Mouse (Mus musculus) left cerebral cortex, adult 11 months (tissue): ENCODE data around the gene Neurl3.

Source experiments
- DNase-seq: peaks from one replicate; pipeline ENCODE4 v3.0.0; 2022; ENCODE audit warnings: low spot score

Neurl3 gene

DNA sequence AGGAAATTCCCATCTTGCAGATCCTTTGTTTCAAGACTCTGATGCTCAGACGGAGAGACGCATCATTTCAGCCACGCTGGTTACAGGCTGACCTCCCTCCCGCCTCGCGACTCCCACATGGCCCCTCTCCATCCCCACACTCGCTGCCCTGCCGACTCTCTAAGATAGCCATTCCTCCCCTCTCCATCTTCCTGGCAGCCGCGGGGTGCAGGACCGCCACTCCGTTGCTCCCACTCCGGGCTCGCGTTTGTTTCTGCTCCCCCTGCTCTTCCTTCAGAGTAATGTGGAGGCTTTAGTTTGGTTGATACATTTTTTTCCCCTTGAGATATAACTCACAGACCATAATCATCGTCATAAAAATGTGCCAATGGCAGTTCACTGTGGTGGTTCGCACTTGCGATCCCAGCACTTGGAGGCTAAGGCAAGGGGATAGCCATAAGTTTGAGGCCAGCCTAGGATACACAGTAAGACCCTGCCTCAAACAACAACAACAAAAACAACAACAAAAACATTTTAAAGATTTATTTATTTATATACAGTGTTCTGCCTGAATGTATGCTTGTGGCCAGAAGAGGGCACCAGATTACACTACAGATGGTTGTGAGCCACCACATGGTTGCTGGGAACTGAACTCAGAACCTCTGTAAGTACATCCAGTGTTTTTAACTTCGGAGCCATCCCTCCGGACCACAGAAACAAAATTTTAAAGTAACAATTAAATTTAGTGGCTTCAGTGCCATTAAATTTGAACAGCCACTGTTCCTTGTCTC is 18.4 kb downstream of the Neurl3 start:
- DNase-seq, result no peak

DNA sequence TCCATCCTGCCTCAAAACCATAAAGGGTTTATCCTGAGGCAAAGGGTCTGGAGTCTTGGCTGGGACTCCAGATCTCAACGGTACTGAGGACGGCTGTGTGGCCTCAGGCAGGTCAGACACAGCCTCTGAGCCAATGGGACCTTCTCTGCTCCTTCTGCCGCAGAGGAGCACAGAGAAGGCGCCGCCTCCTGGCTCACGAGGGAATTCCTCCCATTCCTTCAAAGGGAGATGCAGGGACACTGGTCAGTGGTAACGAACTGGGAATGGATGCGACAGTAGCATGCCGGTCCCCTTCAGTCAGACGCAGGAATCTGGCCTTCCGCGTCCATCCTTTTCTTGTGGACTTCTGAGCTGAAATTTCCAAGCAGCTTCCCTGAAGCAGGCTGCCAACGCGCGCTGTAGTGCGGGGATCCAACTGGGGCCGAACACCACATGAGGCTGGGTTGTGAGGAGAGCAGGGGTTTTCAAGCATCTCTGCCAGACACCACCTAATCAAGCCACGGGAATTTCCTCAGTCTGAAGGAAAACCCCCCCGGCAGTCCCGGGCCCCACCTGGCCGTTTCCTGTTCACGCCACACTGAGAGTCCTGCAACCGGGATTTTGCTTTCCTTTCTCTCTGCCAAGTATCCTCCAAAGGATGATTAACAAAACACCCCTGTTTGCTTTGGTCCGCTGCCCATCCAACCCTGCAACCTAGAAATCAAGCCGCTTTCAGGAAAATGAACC is 19.7 kb downstream of the Neurl3 start:
- DNase-seq, result no peak

DNA sequence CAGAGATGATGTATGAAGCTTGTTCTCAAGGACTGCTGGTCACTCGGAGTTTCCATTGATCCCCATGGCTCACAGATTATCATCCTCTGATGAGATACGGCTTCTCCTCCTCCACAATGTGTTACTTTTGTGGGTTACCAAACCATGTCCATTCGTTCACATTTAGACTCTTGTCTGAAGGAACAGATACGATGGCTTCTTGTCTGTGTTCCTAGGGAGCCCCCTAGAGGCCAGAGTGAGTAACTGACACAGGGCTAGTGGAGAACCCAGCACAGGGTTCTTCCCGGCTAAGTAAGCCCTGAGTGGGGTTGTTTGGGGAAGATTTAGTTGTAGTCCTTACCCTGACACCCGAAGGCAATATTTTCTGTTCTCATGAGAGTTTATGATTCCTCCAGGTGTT is 21.7 kb downstream of the Neurl3 start:
- peak; percentile 53 for DNase-seq

DNA sequence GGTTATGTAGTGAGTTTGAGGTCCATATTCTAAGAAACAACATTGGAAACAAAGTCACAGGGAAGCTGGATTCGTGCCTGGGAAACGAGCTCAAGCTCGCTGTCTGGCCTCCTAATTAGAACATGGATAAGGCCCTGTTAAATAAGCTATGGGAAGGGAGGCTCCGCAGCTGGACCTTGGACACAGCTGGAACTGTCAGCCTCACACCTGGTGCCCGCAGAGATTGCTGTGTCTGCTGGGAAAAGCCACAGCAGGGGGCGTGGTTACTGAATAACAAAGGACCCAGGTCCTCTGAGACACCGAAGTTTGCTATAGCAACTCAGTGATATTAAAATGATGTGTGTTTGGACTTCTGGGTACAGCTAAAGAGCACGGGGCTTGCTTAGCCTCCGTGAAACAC is 23.1 kb downstream of the Neurl3 start:
- DNase-seq, result no peak

DNA sequence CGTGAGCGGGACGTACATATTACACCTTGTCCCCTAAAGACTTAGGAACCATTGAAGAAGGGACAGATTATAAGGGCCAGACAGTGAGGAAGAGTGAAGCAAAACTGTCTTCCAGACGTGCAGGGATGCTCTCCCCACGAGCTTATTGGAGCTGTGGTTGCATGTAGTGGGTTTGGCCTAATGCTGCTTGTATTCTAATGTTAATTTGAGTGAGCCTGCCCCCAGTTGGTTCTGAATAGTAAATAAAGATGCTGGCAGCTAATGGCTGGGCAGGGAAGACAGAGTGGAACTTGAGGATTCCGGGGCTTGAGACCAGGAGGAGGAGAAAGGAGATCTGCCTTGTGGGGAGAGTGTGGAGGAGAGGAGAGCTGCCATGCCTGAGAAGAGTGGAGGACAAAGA is 27.8 kb downstream of the Neurl3 start:
- DNase-seq, result no peak

DNA sequence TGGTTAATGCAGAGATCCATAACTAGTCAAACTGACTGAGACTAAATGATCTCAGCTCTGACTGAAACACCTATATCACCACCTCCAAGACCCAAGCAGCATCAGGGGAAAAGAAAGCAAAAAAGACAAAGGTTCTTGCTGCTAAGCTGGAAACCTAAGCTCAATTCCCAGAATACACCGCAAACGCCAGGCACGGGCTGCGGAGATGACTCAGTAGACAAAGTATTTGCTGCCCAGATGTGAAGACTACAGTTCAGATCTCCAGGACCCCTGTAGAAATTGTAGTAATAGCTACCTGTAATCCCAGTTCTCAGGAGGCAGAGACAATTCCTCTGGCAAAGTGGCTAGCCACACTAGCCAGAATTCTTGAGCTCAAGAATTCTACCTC is 29.7 kb downstream of the Neurl3 start:
- no peak for DNase-seq

DNA sequence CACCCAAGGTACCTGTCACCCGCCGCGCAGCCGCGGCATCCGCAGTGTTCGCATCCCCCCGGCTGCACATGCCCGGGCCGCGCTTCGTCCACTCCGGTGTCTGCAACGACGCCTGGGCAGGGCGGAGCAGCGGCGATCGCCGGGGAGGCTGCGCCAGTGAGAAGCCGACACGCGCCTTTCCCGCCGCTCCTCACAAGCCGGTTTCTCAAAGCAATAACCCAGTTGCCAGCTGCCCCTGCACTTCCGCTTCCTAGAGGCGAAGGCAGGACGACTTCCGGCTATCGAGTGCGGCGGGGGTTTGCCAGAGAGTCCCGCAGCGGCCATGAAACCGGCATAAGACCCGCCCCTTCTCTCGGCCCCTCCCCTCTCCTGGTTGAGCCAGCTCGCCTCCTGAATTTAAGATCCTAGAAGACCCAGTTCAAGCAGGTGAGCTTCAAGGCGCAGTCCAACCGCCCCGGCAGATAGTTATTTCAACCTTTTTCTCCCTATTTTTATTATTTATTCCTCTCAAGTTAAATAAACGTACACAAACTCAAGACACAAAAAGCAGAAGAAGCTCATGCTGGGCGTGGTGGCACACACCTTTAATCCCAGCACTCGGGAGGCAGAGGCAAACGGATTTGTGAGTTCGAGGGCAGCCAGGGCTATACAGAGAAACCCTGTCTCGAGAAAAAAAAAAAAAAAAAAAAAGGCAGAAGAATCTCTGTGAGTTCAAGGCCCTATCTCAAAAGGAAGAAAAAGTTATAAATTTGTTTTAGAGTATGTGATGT is 30.2 kb downstream of the Neurl3 start, which contains the start of gene Uggt1:
Gene Uggt1 (minus strand): TSS at position 663 of the 770 bp plus-strand sequence.
- peak; percentile 88 for DNase-seq

DNA sequence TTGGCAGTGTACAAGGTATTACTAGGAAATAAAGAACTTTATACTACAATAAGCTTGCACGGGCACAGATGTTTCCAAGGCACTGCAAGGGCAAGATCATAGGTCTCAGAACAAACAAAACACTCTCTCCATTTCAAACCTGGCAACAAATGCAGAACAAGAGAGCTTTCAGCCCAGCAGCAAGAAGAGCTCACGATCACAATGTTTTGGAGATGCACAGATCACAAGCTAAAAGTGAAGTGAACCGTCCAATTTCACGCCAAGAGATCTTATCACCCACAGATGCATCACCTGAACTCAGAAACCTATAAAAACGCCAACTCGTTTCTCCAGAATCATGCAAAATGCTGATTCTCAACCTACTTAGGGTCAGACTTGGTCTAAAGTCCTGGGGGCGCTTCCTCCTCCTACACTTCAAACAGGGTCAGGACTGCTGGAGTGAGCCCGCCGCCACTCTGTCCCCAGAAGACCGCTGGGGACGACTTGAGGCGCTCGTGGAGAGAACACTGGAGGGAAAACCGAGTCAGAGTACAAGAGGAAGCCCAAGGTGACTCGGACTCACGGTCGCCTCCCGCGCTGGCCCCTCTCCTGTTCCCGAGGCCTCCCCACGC is 30.9 kb downstream of the Neurl3 start:
- no peak for DNase-seq

DNA sequence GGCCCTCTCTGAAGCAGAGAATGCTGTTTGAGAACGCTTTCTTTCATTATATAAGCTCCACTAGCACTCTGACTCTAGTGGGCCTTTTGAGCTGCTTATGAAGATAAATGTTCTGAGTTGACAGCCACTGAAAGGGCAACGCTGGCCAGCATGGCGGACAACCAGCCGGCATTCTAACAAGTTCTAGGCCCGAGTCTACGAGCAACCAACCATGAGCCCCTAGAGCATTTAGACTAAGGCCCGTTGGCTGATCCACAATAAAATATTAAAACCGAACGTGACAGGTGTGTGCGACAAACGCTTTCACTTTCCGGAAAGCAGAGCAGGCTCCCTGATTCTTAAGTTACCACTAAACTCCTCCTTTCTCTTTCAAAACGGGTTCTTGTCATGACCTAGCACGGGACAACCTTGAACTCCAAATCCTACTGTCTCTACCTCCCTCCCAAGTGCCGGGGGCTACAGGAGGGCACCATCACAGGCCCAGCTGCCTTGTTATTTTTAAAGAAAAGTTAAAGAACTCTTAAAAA is 32.5 kb downstream of the Neurl3 start:
- no peak for DNase-seq

DNA sequence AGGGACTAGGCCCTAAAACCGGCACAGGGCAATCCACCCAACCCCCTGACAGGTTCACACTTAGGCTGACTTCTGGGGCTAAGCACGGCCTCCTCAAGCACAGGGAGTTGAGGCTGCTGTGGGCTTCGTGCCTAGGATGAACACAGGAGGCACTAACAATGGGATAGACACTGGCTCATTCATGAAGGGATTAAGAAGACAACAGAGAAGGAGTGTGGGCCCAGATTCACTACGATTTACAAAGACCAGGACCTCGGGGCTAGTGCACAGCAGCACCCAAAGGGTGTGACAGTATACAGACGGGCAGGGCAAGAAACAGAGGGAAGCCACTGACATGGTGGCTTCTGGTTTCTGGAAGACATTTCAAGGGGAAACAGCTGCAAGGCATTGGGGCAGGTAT is 34.3 kb downstream of the Neurl3 start:
- no peak for DNase-seq

DNA sequence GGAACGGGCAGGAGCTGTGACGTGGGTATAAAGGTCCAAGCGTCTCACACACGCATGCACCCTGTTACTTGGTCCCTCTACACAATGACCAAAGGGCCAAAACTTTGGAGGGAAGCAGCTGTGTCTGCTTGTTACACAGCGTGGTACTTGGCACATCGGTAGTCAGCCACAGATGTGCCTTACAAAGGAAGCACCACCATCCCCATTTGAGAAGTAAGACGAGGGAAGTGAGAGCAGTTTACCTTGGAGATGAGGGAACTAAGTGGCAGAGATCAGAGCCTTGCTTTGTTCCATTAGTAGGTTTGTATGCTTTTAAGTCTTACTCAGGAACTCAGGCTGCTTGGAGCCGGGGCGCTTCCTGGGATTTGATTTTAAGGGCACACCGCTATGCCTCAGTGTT is 35.1 kb downstream of the Neurl3 start:
- DNase-seq, result no peak

DNA sequence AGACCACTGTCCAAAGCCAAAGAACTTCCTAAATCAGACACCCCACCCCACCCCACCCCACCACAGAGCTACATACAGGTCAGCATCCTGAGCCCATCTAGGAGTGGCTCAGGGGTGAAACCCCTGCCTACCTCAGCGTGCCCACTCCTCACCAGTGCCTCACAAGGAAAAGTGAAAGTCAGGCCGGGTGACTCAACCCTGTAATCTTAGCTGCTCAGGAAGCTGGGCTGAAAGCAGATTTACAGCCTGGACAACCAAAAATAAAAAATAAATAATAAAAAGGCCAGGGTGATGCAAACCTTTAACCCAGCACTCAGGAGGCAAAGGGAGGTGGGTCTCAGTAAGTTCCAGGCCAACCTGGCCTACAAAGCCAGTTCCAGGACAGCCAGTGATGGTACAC is 38.6 kb downstream of the Neurl3 start:
- DNase-seq, result no peak

DNA sequence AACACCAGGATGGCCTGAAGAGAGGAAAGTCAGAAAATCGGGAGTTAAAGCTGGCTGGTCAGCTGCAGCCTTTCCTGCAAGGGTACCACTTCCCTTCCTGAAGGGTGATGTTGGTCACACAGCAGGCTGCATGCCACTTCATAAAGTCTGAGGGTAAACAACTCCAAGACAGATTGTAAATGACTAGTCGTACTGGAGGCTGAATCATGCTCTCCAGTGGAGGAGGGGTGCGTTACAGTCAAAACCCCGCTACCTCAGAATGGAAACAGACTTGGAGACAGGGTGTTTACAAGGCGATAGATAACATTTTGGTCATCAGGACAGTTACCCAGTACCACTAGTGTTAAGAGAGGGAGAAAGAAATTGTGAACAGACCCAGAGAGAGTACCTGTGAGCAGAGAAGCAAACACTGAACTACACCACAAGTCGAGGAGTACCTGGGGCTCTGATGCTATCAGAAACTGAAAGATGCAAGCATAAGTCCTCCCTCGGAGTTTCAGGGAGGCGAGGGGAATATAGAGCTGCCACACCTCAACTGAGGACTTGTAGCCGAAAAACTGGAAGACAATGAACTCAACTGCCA is 39.3 kb downstream of the Neurl3 start:
- no peak for DNase-seq

DNA sequence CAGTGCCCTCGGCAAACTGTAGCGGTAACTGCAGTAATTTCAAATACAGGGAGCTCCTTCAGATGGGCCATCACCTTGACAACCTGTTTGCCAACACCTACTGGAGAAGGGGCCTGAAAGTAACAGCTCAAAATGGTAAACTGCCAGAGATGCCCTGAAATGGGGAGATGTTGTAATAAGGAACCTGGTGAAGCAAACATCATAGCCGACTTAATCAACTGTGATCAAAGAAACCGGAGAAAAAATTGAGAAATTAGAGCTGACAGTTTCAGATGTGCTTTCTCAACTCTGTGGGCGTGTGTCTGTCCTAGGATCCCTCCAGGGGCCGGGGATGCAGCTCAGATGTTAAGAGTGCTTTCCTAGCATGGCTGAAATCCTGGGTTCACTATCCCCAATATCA is 41.3 kb downstream of the Neurl3 start:
- no peak for DNase-seq

DNA sequence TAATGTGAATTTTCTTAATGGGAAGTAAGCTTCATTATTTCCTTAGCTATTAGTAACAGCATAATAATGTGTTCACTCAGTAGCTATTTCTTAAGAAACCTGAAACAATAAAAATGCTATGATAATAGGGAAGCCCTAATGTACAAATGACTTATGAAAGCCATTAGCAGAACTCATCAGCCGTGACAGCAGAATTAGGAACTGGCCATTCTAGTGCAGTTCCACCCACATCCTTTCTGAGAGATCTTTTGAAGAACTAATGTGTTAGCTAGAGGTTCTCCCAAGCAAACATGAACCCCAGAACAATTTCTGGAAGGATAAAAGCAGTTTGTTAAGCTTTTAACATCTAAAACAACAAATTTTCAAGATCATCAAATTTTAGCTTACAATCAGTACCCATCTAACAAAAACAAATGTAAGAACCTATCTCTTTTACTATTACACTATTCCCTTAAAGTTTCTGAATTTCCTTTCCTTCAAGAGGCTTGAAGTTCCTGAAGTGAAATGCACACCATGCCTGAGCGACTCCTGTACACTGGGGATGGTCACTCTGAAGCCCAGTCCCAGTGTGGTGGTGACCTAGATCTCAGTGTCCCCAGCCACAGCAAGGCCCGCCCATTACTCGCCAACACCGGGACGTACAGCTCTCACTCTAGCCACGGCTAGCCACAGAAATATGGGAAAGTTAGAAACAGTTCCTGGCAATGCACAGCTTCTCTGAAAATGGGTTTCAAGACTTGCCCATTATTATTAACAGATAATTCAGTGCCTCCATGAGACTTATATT is 43.4 kb downstream of the Neurl3 start:
- DNase-seq, result no peak

DNA sequence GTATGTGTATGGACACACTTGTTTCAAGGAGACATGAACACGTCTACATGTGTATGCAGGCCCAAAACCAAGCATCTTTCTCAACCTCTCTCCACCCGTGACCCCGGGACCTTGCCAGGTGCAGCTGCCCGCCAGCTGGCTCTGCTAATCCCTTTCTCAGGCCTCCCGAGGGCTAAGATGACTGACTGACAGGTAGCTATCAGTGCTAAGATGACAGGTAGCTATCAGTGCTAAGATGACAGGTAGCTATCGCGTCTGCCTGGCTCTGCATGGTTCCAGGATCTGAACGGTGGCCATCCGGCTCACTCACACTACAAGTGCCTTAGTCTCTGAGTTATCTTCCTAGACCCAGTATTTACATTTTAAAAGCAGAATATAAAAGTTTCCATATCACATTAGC is 46.0 kb downstream of the Neurl3 start:
- no peak for DNase-seq

DNA sequence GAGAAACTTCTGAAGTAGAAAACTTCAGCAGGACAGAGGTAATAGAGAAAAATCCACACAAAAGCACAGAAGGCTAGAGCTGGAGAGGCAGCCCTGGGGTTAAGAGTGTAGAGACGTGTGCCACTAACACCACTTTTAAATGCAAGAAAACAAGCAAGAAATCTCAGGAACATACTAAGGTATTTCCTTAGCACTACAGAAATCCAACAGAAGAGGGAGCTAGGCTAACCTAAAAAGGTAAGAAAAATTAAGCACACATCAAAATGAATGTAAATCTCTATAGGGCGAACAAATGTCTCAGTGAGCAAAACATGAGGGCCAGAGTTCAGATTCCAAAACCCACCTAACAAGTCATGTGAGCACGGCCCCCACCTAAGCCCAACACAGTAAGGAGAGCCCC is 49.8 kb downstream of the Neurl3 start:
- DNase-seq, result no peak
